Mouse (Mus musculus) ES-E14 (cell line): ENCODE measurements at regions not wholly inside any gene's neighbourhood (a gene's known extent, or its start where the extent isn't known, plus 50 kb on each side); places are given as distances from the start of the nearest gene placed in this dataset.

ENCODE experiments used
- CHD2 ChIP-seq: IDR thresholded peaks from 2 replicates; pipeline ENCODE4 v1.6.1; 2014; ENCODE audit warnings: mild to moderate bottlenecking, low read depth, low read length, inconsistent platforms
- ZNF384 ChIP-seq: IDR thresholded peaks from 2 replicates; pipeline ENCODE4 v1.6.1; 2012; ENCODE audit warnings: low read depth, low read length, inconsistent platforms

DNA sequence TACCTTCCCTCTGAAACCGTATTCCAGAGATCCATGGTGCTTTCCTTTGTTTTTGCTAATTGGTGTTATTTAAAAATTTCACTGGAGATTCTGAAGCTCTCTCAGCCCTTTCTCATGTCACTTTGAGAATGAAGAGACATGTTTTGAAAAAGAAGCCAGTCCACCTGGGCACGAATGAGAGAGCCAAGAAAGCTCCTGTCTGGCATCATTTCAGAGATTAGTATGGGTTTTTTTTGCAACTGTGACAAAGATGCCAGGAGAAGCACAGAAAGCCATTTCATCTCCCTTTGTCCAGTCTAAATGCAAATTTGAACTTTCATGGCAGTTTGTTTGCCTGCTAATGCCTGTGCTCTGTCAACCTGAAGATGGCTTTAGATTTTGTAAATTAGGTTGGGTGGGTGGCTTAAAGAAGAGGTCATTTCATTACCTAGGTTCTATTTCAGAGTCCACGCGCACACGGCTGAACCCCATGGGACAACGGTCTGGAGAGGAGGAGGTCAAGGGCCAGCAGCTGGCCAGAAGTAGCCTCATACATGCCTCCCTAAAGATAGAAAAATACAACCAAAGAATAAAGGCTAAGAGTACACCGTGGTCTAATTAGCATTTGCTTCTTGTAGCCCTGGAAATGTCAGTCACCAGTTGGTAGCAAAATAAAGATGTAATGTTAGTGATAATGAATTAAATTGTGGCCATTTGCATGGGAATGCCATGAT lies 600.5 kb upstream of the Got2 start:
- TF ChIP-seq CHD2 = no peak
- no peak for TF ChIP-seq ZNF384
